Mouse (Mus musculus): Measurements from ENCODE around the gene Acox1. TPM values are rescaled to one million over a fixed set of nuclear protein-coding genes. Genes with fewer than 3 reads are reported as not detected.

Gene Acox1
- total RNA-seq, 2 experiments from 2014 or later: 112 to 119 TPM

GRCm38 (mm10) chr11:116134171-116134570 lies 64.7 kb downstream of the Acox1 start:
- TF ChIP-seq CTCF (IDR thresholded peaks at IDR 0.05): no peak
- H3K27ac ChIP-seq: no peak overlapping the region
- H3K4me3 ChIP-seq: no peak overlapping the region
- intact Hi-C loops (cut with DNase I): loop anchor here (5.0 kb wide), 2 partner anchors 112 to 197 kb away; no protein-coding TSS in a partner anchor
- DNase-seq (ENCODE audit: extremely low spot score in 1 of 2, low spot score in 2 of 2): no peak

- no peak overlapping the region for H3K27ac ChIP-seq
Measured at GRCm38 (mm10) chr11:116133497-116133896, 65.3 kb downstream of the Acox1 start.

GRCm38 (mm10) chr11:116132366-116133333 lies 66.2 kb downstream of the Acox1 start:
- Histone ChIP-seq H3K27ac (no peak overlapping the region), H3K4me3 (no peak overlapping the region)
- TF ChIP-seq CTCF (IDR thresholded peaks at IDR 0.05): peak; percentile 26
- DNase-seq (ENCODE audit: extremely low spot score in 1 of 2, low spot score in 2 of 2): no peak
- intact Hi-C loops (cut with DNase I): loop anchor here (5.0 kb wide), 2 partner anchors 110 to 195 kb away; no protein-coding TSS in a partner anchor

More at GRCm38 (mm10) chr11:116133497-116133896, 65.3 kb downstream of the Acox1 start:
- no peak overlapping the region for H3K4me3 ChIP-seq
- no peak for DNase-seq (ENCODE audit: extremely low spot score in 1 of 2, low spot score in 2 of 2)
- intact Hi-C loops (cut with DNase I): loop anchor here (5.0 kb wide), 2 partner anchors 111 to 196 kb away; no protein-coding TSS in a partner anchor
- TF ChIP-seq CTCF (IDR thresholded peaks at IDR 0.05): no peak

DNA sequence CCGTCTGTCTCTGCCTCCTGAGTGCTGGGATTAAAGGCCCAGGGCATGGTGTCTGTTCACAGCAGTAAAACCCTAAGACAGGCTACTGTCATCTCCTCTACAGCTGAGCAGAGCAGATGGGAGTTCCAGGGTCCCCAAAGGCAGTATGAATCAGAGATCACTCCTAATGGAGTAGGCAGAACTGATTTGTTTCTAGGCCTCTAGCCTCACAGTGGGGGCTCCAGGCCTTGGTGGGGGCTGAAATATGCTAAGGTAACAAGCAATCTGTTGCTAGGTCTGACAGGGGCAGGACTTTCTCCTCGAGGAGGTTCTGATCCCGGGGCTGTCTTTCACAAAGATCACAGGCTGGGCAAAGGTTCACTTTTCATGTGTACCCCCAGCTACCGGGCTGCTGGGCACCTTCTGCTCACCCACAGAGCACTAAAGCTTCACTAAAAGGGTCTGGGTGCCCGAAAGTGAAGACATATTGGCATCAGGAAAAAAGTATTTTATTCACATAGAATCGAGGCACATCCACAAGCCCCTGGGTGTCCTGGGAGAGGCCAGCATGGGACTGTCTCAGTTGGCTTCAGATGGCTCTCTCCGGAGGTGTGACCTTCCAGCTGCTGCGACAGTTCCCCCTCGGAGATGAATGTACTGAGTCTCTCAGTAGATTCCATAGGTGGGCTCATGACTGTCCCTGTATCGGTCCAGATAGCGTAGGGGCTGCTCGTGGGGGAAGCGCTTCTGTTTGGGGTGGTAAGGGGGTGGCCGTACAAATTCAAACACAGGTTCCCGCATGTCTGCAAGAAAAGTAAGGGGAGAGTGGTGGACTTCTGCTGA lies 67.3 kb downstream of the Acox1 start:
- no peak for DNase-seq (ENCODE audit: extremely low spot score in 1 of 2, low spot score in 2 of 2)
- TF ChIP-seq CTCF (IDR thresholded peaks at IDR 0.05): no peak
- peak overlapping the region; percentile 82 for H3K4me3 ChIP-seq
- intact Hi-C loops (cut with DNase I): loop anchor here (5.0 kb wide), 2 partner anchors 109 to 194 kb away; no protein-coding TSS in a partner anchor
- peak overlapping the region; percentile 93 for H3K27ac ChIP-seq

- peak within 1 kb of the TSS; percentile 82 for H3K4me3 ChIP-seq
- H3K27ac ChIP-seq: peak within 1 kb of the TSS; percentile 93
- intact Hi-C loops (cut with DNase I): loop anchor here (1.0 to 5.0 kb wide), 3 partner anchors 43 to 193 kb away; no protein-coding TSS in a partner anchor
- TF ChIP-seq CTCF (IDR thresholded peaks at IDR 0.05): peak; percentile 85
- peak; percentile 88 to 89 for DNase-seq (ENCODE audit: extremely low spot score in 1 of 2, low spot score in 2 of 2)
Measured at GRCm38 (mm10) chr11:116130488-116131205, 68.2 kb downstream of the Acox1 start, which contains the start of gene Trim65. Gene Trim65, minus strand, starts transcription at chr11:116131128.

- peak overlapping the region; percentile 93 for H3K27ac ChIP-seq
- peak overlapping the region; percentile 82 for H3K4me3 ChIP-seq
- no peak for DNase-seq (ENCODE audit: extremely low spot score in 1 of 2, low spot score in 2 of 2)
- intact Hi-C loops (cut with DNase I): loop anchor here (1.0 to 5.0 kb wide), 3 partner anchors 43 to 193 kb away; no protein-coding TSS in a partner anchor
- no peak for TF ChIP-seq CTCF (IDR thresholded peaks at IDR 0.05)
Measured at GRCm38 (mm10) chr11:116129993-116130487, 68.8 kb downstream of the Acox1 start.

DNA sequence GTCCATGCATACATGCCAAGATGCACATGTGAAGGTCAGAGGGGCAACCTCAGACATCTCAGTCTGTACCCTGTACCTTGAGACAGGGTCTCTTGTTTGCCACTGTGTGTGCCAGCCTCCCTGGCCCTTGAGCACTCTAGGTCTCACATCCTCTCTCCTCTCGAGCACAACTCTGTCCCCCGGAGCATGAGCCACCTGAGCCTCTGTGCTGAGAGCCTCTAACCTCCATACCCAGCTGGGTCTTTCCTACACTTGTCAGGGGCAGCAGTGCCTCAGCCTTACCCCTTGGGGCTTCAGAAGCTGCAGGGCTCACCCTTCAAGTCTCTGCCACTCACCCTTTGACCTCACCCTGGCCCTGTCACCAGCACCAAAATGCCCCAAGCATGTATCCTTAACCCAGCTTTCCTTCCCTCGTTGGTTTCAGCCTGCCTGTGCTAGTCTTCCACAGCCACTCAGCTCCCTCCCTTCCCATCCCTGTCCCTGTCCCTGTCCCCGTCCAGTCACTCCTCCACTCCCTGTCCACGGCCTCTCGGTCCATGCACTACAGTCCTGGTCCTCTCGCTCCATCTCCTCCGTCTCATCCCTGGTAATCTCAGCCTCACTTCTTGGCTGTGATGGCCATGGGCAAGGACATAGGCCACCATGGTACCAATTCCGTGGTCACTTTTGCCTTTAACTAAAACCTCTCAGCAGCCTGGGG lies 69.6 kb downstream of the Acox1 start:
- intact Hi-C loops (cut with DNase I): no loop called here
- Histone ChIP-seq H3K4me3 (no peak overlapping the region), H3K27ac (no peak overlapping the region)
- no peak for TF ChIP-seq CTCF (IDR thresholded peaks at IDR 0.05)
- no peak for DNase-seq (ENCODE audit: extremely low spot score in 1 of 2, low spot score in 2 of 2)

GRCm38 (mm10) chr11:116127986-116128385 lies 70.9 kb downstream of the Acox1 start:
- intact Hi-C loops (cut with DNase I): no loop called here
- no peak for DNase-seq (ENCODE audit: extremely low spot score in 1 of 2, low spot score in 2 of 2)
- Histone ChIP-seq H3K4me3 (no peak overlapping the region), H3K27ac (no peak overlapping the region)
- no peak for TF ChIP-seq CTCF (IDR thresholded peaks at IDR 0.05)

DNA sequence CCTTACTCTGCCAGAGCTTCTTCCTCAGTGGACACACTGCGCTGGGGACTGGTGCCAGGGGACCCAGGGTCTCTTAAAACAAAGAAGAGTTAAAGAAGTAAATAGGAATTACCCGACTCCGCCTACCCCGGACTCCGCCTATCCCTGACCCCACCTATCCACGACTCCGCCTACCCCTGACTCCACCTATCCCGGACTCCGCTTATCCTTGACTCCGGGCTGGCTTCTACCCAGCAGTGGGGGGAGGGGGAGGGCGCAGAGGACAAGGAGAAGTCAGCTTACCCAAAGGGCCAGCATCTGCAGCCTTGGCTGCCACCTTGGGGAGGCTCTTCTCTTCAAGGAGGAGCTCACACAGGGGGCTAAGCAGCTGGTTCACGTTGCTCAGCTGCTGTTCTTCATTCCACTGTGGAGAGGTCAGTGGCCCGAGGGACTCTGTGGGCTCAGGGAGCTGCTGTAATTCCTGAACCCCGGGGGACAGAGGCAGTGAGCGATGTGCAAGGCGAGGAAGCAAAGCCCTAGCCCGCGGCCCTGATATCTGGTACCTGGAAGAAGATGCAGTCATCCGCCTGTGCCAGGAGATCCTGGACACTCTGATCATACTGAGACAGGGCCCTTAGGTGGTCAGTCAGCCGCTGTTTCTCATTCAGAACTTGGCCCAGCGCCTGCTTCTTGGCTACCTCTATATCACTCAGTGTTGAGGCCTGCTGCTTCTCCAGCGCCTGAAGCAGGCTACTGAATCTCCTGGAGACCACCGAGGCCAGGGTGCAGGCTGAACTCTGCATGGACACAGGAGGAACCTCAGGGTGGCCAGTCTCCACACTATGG lies 71.5 kb downstream of the Acox1 start, which contains the start of gene Trim47:
Trim47 (minus strand) TSS at position 55 of the 825 bp plus-strand sequence.
- no peak for DNase-seq (ENCODE audit: extremely low spot score in 1 of 2, low spot score in 2 of 2)
- no peak within 1 kb of the TSS for H3K27ac ChIP-seq
- no peak within 1 kb of the TSS for H3K4me3 ChIP-seq
- TF ChIP-seq CTCF (IDR thresholded peaks at IDR 0.05): no peak
- intact Hi-C loops (cut with DNase I): no loop called here
